Mouse (Mus musculus): ENCODE data around the gene Tor2a. TPM values are rescaled to one million over a fixed set of nuclear protein-coding genes. Genes with fewer than 3 reads are reported as not detected.

The Tor2a gene
- total RNA-seq (2012; rRNA removed) (49.9 and 53.8 TPM in 2 replicates), total RNA-seq (2014; rRNA removed) (37.5 and 41.4 TPM in 2 replicates), polyA plus RNA-seq (2012; ENCODE audit: insufficient read length, low read depth) (28.5 and 33.3 TPM in 2 replicates)

- Histone ChIP-seq H3K9ac (ENCODE audit: insufficient read depth, low read depth) (peak within 1 kb of the TSS; percentile 97), H3K4me3 (replicated peaks in 1 of 3; ENCODE audit: low read depth in 2 of 3, low read length in 2 of 3, poor library complexity in 1 of 3) (peak within 1 kb of the TSS; percentile 59 to 97 (median 72)), H3K36me3 (replicated peaks in 1 of 2; ENCODE audit: control insufficient read depth in 1 of 2, insufficient read depth in 1 of 2, low read length in 1 of 2) (peaks cover 49 to 68% of the 10 kb centered on the region in 2 experiments), H3K4me1 (ENCODE audit: control insufficient read depth in 1 of 2, insufficient read depth in 2 of 2) (peaks cover 0 to 10% of the 10 kb centered on the region in 2 experiments; a peak in 3 of 4 replicates), H3K9me3 (replicated peaks; ENCODE audit: low read length) (no peaks in the 10 kb centered on the region), H3K4me2 (ENCODE audit: insufficient read depth, low read depth, poor library complexity, severe bottlenecking) (peak within 1 kb of the TSS; percentile 63), H3K27me3 (replicated peaks) (no peaks in the 10 kb centered on the region), H3K79me2 (replicated peaks; ENCODE audit: control insufficient read depth, extremely low read depth, insufficient read depth, poor library complexity, severe bottlenecking) (no peaks in the 10 kb centered on the region), H3K27ac (ENCODE audit: insufficient read depth, low read depth) (peak within 1 kb of the TSS; percentile 83)
- TF ChIP-seq USF1 (IDR thresholded peaks at IDR 0.05; ENCODE audit: low read depth, low read length) (no peak), EP300 (IDR thresholded peaks at IDR 0.05; ENCODE audit: low read length) (no peak), MAX (IDR thresholded peaks at IDR 0.05; ENCODE audit: low read length) (peak; percentile 46; the same call in 1 of the 2 replicates), POLR2AphosphoS2 (IDR thresholded peaks at IDR 0.05; ENCODE audit: low read depth, low read length) (no peak), MEF2A (IDR thresholded peaks at IDR 0.05; ENCODE audit: borderline replicate concordance, low read depth, low read length) (peak; percentile 82), MAZ (IDR thresholded peaks at IDR 0.05; ENCODE audit: low read depth, low read length) (peak; percentile 86; the same call in 1 of the 2 replicates), TCF12 (IDR thresholded peaks at IDR 0.05; ENCODE audit: low read depth, low read length) (peak; percentile 59), NRF1 (IDR thresholded peaks at IDR 0.05; ENCODE audit: low read depth, low read length) (peak; percentile 14; the same call in 1 of the 2 replicates), HCFC1 (IDR thresholded peaks at IDR 0.05; ENCODE audit: low read depth, low read length) (peak; percentile 97), ETS1 (conservative IDR thresholded peaks at IDR 0.05; ENCODE audit: low read depth, low read length) (no peak), CHD1 (IDR thresholded peaks at IDR 0.05; ENCODE audit: low read depth, low read length) (no peak), MAFK (IDR thresholded peaks at IDR 0.05; ENCODE audit: insufficient replicate concordance, low read length) (no peak), CHD2 (IDR thresholded peaks at IDR 0.05; ENCODE audit: low read length) (no peak), POLR2A (IDR thresholded peaks at IDR 0.05; ENCODE audit: low read depth, low read length) (peak; percentile 61; the same call in 1 of the 2 replicates), E2F4 (IDR thresholded peaks at IDR 0.05; ENCODE audit: insufficient replicate concordance, low read depth, low read length) (no peak), NELFE (IDR thresholded peaks at IDR 0.05; ENCODE audit: low read depth, low read length) (peak; percentile 66), PAX5 (IDR thresholded peaks at IDR 0.05; ENCODE audit: low read length) (no peak), MXI1 (IDR thresholded peaks at IDR 0.05; ENCODE audit: low read depth, low read length) (peak; percentile 98), KAT2A (IDR thresholded peaks at IDR 0.05; ENCODE audit: insufficient replicate concordance, low read length) (peak; percentile 95; the same call in 1 of the 2 replicates), GABPA (IDR thresholded peaks at IDR 0.05; ENCODE audit: insufficient replicate concordance, low read depth, low read length) (peak; percentile 49; the same call in 1 of the 2 replicates), ZC3H11A (IDR thresholded peaks at IDR 0.05; ENCODE audit: low read depth, low read length) (peak; percentile 78), RCOR1 (conservative IDR thresholded peaks at IDR 0.05; ENCODE audit: low read depth, low read length) (no peak), IRF4 (IDR thresholded peaks at IDR 0.05; ENCODE audit: low read depth, low read length) (peak; percentile 82), RAD21 (IDR thresholded peaks at IDR 0.05; ENCODE audit: low read depth, low read length) (peak; percentile 98), CTCF (conservative IDR thresholded peaks at IDR 0.05 in 1 of 2, IDR thresholded peaks at IDR 0.05 in 1 of 2; ENCODE audit: low read depth in 2 of 2, low read length in 2 of 2) (peak; percentile 54 to 99), TBP (conservative IDR thresholded peaks at IDR 0.05; ENCODE audit: low read depth, low read length) (no peak), ZKSCAN1 (IDR thresholded peaks at IDR 0.05; ENCODE audit: borderline replicate concordance, low read depth, low read length) (no peak), SIN3A (IDR thresholded peaks at IDR 0.05; ENCODE audit: low read length) (peak; percentile 88), JUN (IDR thresholded peaks at IDR 0.05; ENCODE audit: insufficient read depth, low read depth, low read length) (no peak), UBTF (IDR thresholded peaks at IDR 0.05; ENCODE audit: low read depth, low read length) (peak; percentile 93), ELF1 (IDR thresholded peaks at IDR 0.05; ENCODE audit: low read depth, low read length) (peak; percentile 81), ZNF384 (IDR thresholded peaks at IDR 0.05; ENCODE audit: low read depth, low read length) (no peak), MYC (IDR thresholded peaks at IDR 0.05; ENCODE audit: low read depth, low read length) (peak; percentile 55; the same call in 1 of the 2 replicates), ZMIZ1 (IDR thresholded peaks at IDR 0.05; ENCODE audit: low read depth, low read length) (no peak), JUND (conservative IDR thresholded peaks at IDR 0.05; ENCODE audit: low read depth, low read length) (no peak), BHLHE40 (IDR thresholded peaks at IDR 0.05; ENCODE audit: low read depth, low read length) (0 out of 2 replicates have a peak, but pooled peaks have one; percentile 10), SMC3 (IDR thresholded peaks at IDR 0.05; ENCODE audit: low read depth, low read length) (peak; percentile 97), USF2 (conservative IDR thresholded peaks at IDR 0.05; ENCODE audit: low read depth, low read length) (no peak)
- in situ Hi-C loops (cut with MboI; ENCODE audit: low pct_ligation_motif_present, low pct_unique_long_range_greater_than_20kb, low sequenced_read_pairs) = loop anchor here (5.0 kb wide), 2 partner anchors 45 to 125 kb away; partner anchors contain the start of gene Cdk9
- peak; percentile 98 for DNase-seq (ENCODE audit: extremely low read depth)
- dilution Hi-C loops (cut with MboI; ENCODE audit: extremely low pct_ligation_motif_present, extremely low pct_unique_long_range_greater_than_20kb, low sequenced_read_pairs) = no loop called here
Observed at GRCm38 (mm10) chr2:32757056-32757845, at the start of gene Tor2a. Gene Tor2a (plus strand): TSS chr2:32757234.

Measured in CH12.LX (cell line).